Mouse (Mus musculus): Measurements from ENCODE around the gene Stmn1. TPM values are rescaled to one million over a fixed set of nuclear protein-coding genes. Genes with fewer than 3 reads are reported as not detected.
"Not testable (repeated sequence)": the region's sequence is repeated elsewhere in the genome, so short reads cannot be mapped to it uniquely, and the experiment has no call there.

Stmn1 gene
- polyA plus RNA-seq, 1 experiment from 2014 or later = 979 TPM

GRCm38 (mm10) chr4:134497223-134497622 is 29.1 kb downstream of the Stmn1 start:
- 3% methylated on average over 6 of the region's 6 CpGs for WGBS
- Histone ChIP-seq H3K9me3 (replicated peaks; ENCODE audit: control insufficient read depth, low read length) (no peaks in the 10 kb centered on the region), H3K4me2 (ENCODE audit: low read depth, low read length) (peak overlapping the region; percentile 96), H3K9ac (ENCODE audit: low read length) (peak overlapping the region; percentile 82), H3K27me3 (ENCODE audit: control insufficient read depth, insufficient read depth, low read length) (no peaks in the 10 kb centered on the region), H3K27ac (ENCODE audit: low read length) (peak overlapping the region; percentile 93), H3K4me1 (ENCODE audit: control insufficient read depth, insufficient read depth, low read length) (peaks cover 40% of the 10 kb centered on the region), H3K36me3 (ENCODE audit: control insufficient read depth, insufficient read depth) (no peaks in the 10 kb centered on the region), H3K4me3 (ENCODE audit: low read length) (peak overlapping the region; percentile 74)
- peak; percentile 16; the same call in 1 of the 2 replicates for ATAC-seq (replicated peaks; ENCODE audit: extremely low read depth, insufficient read depth, low FRiP score)

GRCm38 (mm10) chr4:134497986-134498731 is 30.0 kb downstream of the Stmn1 start:
- 61% methylated on average over 12 of the region's 12 CpGs for WGBS
- peak overlapping the region; percentile 96 for H3K4me2 ChIP-seq (ENCODE audit: low read depth, low read length)
- H3K27me3 ChIP-seq (ENCODE audit: control insufficient read depth, insufficient read depth, low read length) = no peaks in the 10 kb centered on the region
- H3K27ac ChIP-seq (ENCODE audit: low read length) = no peak overlapping the region
- H3K4me1 ChIP-seq (ENCODE audit: control insufficient read depth, insufficient read depth, low read length) = peaks cover 40% of the 10 kb centered on the region
- no peaks in the 10 kb centered on the region for H3K9me3 ChIP-seq (replicated peaks; ENCODE audit: control insufficient read depth, low read length)
- no peaks in the 10 kb centered on the region for H3K36me3 ChIP-seq (ENCODE audit: control insufficient read depth, insufficient read depth)
- peak overlapping the region; percentile 74; the same call in 1 of the 2 replicates for H3K4me3 ChIP-seq (ENCODE audit: low read length)
- H3K9ac ChIP-seq (ENCODE audit: low read length) = no peak overlapping the region
- no peak for ATAC-seq (replicated peaks; ENCODE audit: extremely low read depth, insufficient read depth, low FRiP score)

- H3K9me3 ChIP-seq (replicated peaks; ENCODE audit: control insufficient read depth, low read length); H3K27ac ChIP-seq (ENCODE audit: low read length); ATAC-seq (replicated peaks; ENCODE audit: extremely low read depth, insufficient read depth, low FRiP score); H3K36me3 ChIP-seq (ENCODE audit: control insufficient read depth, insufficient read depth); H3K9ac ChIP-seq (ENCODE audit: low read length); H3K27me3 ChIP-seq (ENCODE audit: control insufficient read depth, insufficient read depth, low read length); H3K4me2 ChIP-seq (ENCODE audit: low read depth, low read length); H3K4me3 ChIP-seq (ENCODE audit: low read length): not testable (repeated sequence)
- H3K4me1 ChIP-seq (ENCODE audit: control insufficient read depth, insufficient read depth, low read length) = peaks cover 40% of the 10 kb centered on the region
- WGBS = 73% methylated on average over 6 of the region's 6 CpGs
These were observed 30.9 kb downstream of the Stmn1 start for GRCm38 (mm10) chr4:134498983-134499382.

GRCm38 (mm10) chr4:134501095-134501494 is 33.0 kb downstream of the Stmn1 start:
- no peaks in the 10 kb centered on the region for H3K27me3 ChIP-seq (ENCODE audit: control insufficient read depth, insufficient read depth, low read length)
- 89% methylated on average over 6 of the region's 6 CpGs for WGBS
- H3K36me3 ChIP-seq (ENCODE audit: control insufficient read depth, insufficient read depth) = 0 out of 2 replicates have a peak, but pooled peaks cover 2% of the 10 kb centered on the region
- no peak overlapping the region for H3K9ac ChIP-seq (ENCODE audit: low read length)
- no peak overlapping the region for H3K4me3 ChIP-seq (ENCODE audit: low read length)
- H3K4me1 ChIP-seq (ENCODE audit: control insufficient read depth, insufficient read depth, low read length) = peaks cover 23% of the 10 kb centered on the region
- H3K4me2 ChIP-seq (ENCODE audit: low read depth, low read length) = no peak overlapping the region
- no peak for ATAC-seq (replicated peaks; ENCODE audit: extremely low read depth, insufficient read depth, low FRiP score)
- H3K27ac ChIP-seq (ENCODE audit: low read length) = no peak overlapping the region
- H3K9me3 ChIP-seq (replicated peaks; ENCODE audit: control insufficient read depth, low read length) = no peaks in the 10 kb centered on the region

- no peaks in the 10 kb centered on the region for H3K27me3 ChIP-seq (ENCODE audit: control insufficient read depth, insufficient read depth, low read length)
- no peak overlapping the region for H3K4me3 ChIP-seq (ENCODE audit: low read length)
- H3K9ac ChIP-seq (ENCODE audit: low read length) = no peak overlapping the region
- 0 out of 2 replicates have a peak, but pooled peaks cover under 1% of the 10 kb centered on the region for H3K4me1 ChIP-seq (ENCODE audit: control insufficient read depth, insufficient read depth, low read length)
- H3K9me3 ChIP-seq (replicated peaks; ENCODE audit: control insufficient read depth, low read length) = no peaks in the 10 kb centered on the region
- H3K27ac ChIP-seq (ENCODE audit: low read length) = no peak overlapping the region
- 77% methylated on average over 4 of the region's 4 CpGs for WGBS
- no peak for ATAC-seq (replicated peaks; ENCODE audit: extremely low read depth, insufficient read depth, low FRiP score)
- peaks cover 6% of the 10 kb centered on the region; the same call in 1 of the 2 replicates for H3K36me3 ChIP-seq (ENCODE audit: control insufficient read depth, insufficient read depth)
- no peak overlapping the region for H3K4me2 ChIP-seq (ENCODE audit: low read depth, low read length)
These were observed 35.7 kb downstream of the Stmn1 start for GRCm38 (mm10) chr4:134503686-134504357.

- WGBS = 88% methylated on average over 4 of the region's 4 CpGs
These were observed 37.2 kb downstream of the Stmn1 start for GRCm38 (mm10) chr4:134505303-134505789.

GRCm38 (mm10) chr4:134505966-134506594 is 38.0 kb downstream of the Stmn1 start:
- H3K9me3 ChIP-seq (replicated peaks; ENCODE audit: control insufficient read depth, low read length) = no peaks in the 10 kb centered on the region
- H3K4me2 ChIP-seq (ENCODE audit: low read depth, low read length) = no peak overlapping the region
- no peak for ATAC-seq (replicated peaks; ENCODE audit: extremely low read depth, insufficient read depth, low FRiP score)
- no peak overlapping the region for H3K9ac ChIP-seq (ENCODE audit: low read length)
- peaks cover 6% of the 10 kb centered on the region; the same call in 1 of the 2 replicates for H3K36me3 ChIP-seq (ENCODE audit: control insufficient read depth, insufficient read depth)
- H3K4me3 ChIP-seq (ENCODE audit: low read length) = no peak overlapping the region
- no peaks in the 10 kb centered on the region for H3K27me3 ChIP-seq (ENCODE audit: control insufficient read depth, insufficient read depth, low read length)
- H3K27ac ChIP-seq (ENCODE audit: low read length) = no peak overlapping the region
- H3K4me1 ChIP-seq (ENCODE audit: control insufficient read depth, insufficient read depth, low read length) = peaks cover under 1% of the 10 kb centered on the region; the same call in 1 of the 2 replicates
- whole genome bisulfite sequencing = 66% methylated on average over 3 of the region's 4 CpGs

More at GRCm38 (mm10) chr4:134505303-134505789, 37.2 kb downstream of the Stmn1 start:
- H3K4me2 ChIP-seq (ENCODE audit: low read depth, low read length) = no peak overlapping the region
- H3K4me1 ChIP-seq (ENCODE audit: control insufficient read depth, insufficient read depth, low read length) = no peaks in the 10 kb centered on the region
- H3K4me3 ChIP-seq (ENCODE audit: low read length) = no peak overlapping the region
- H3K9me3 ChIP-seq (replicated peaks; ENCODE audit: control insufficient read depth, low read length) = no peaks in the 10 kb centered on the region
- H3K27ac ChIP-seq (ENCODE audit: low read length) = no peak overlapping the region
- no peak overlapping the region for H3K9ac ChIP-seq (ENCODE audit: low read length)
- peaks cover 6% of the 10 kb centered on the region; the same call in 1 of the 2 replicates for H3K36me3 ChIP-seq (ENCODE audit: control insufficient read depth, insufficient read depth)
- ATAC-seq (replicated peaks; ENCODE audit: extremely low read depth, insufficient read depth, low FRiP score) = no peak
- no peaks in the 10 kb centered on the region for H3K27me3 ChIP-seq (ENCODE audit: control insufficient read depth, insufficient read depth, low read length)

- no peak overlapping the region for H3K9ac ChIP-seq (ENCODE audit: low read length)
- ATAC-seq (replicated peaks; ENCODE audit: extremely low read depth, insufficient read depth, low FRiP score) = no peak
- H3K4me1 ChIP-seq (ENCODE audit: control insufficient read depth, insufficient read depth, low read length) = peaks cover 6% of the 10 kb centered on the region
- no peaks in the 10 kb centered on the region for H3K9me3 ChIP-seq (replicated peaks; ENCODE audit: control insufficient read depth, low read length)
- peaks cover 6% of the 10 kb centered on the region; the same call in 1 of the 2 replicates for H3K36me3 ChIP-seq (ENCODE audit: control insufficient read depth, insufficient read depth)
- H3K4me3 ChIP-seq (ENCODE audit: low read length) = no peak overlapping the region
- no peak overlapping the region for H3K4me2 ChIP-seq (ENCODE audit: low read depth, low read length)
- WGBS = 85% methylated on average over 19 of the region's 19 CpGs
- H3K27ac ChIP-seq (ENCODE audit: low read length) = no peak overlapping the region
- H3K27me3 ChIP-seq (ENCODE audit: control insufficient read depth, insufficient read depth, low read length) = no peaks in the 10 kb centered on the region
These were observed 38.6 kb downstream of the Stmn1 start for GRCm38 (mm10) chr4:134506713-134507112.

Measured in heart, embryonic 16.5 days (tissue).